Mouse (Mus musculus) liver, postnatal 0 days (tissue): Measurements from ENCODE around the gene Vmn2r73. TPM values are rescaled to one million over a fixed set of nuclear protein-coding genes. Genes with fewer than 3 reads are reported as not detected.
"Not testable (repeated sequence)": the region's sequence is repeated elsewhere in the genome, so short reads cannot be mapped to it uniquely, and the experiment has no call there.

Experiments
- ATAC-seq: fragments of 200-750 bp; cut with Nextera tagmentation; 2 replicates; pipeline ENCODE4 v1.8.0; 2017; ENCODE audit warnings: mild to moderate bottlenecking, moderate library complexity
- DNase-seq: peaks from one replicate; pipeline ENCODE4 v3.0.0-alpha.2; 2016
- H3K27ac ChIP-seq: fragments of 300-500 bp; sonication (generic); 2 replicates; pipeline ENCODE4 v1.5.1; 2014; ENCODE audit warnings: antibody characterized with exemption, moderate library complexity, mild to moderate bottlenecking, low read depth
- H3K27me3 ChIP-seq: fragments of 300-500 bp; sonication (generic); 2 replicates; pipeline ENCODE4 v1.6.1; 2014; ENCODE audit warnings: low read length, control low read depth, mixed read lengths; ENCODE audit not compliant: insufficient read depth
- H3K36me3 ChIP-seq: fragments of 300-500 bp; sonication (generic); replicated peaks from 2 replicates; pipeline ENCODE4 v1.6.1; 2014; ENCODE audit warnings: mild to moderate bottlenecking, control low read depth, low read length, moderate library complexity, mixed read lengths; ENCODE audit not compliant: insufficient read depth
- H3K4me1 ChIP-seq: fragments of 300-500 bp; sonication (generic); 2 replicates; pipeline ENCODE4 v1.6.1; 2014; ENCODE audit warnings: antibody characterized with exemption, mild to moderate bottlenecking, control low read depth; ENCODE audit not compliant: insufficient read depth
- H3K4me2 ChIP-seq: fragments of 300-500 bp; sonication (generic); 2 replicates; pipeline ENCODE4 v1.6.1; 2014; ENCODE audit warnings: low read depth, mild to moderate bottlenecking, low read length, moderate library complexity, mixed read lengths
- H3K4me3 ChIP-seq: fragments of 300-500 bp; sonication (generic); 2 replicates; pipeline ENCODE4 v1.5.1; 2014; ENCODE audit warnings: low read depth, low read length
- H3K9ac ChIP-seq: fragments of 300-500 bp; sonication (generic); replicated peaks from 2 replicates; pipeline ENCODE4 v1.6.1; 2014; ENCODE audit warnings: mild to moderate bottlenecking, moderate library complexity
- H3K9me3 ChIP-seq: fragments of 300-500 bp; sonication (generic); 2 replicates; pipeline ENCODE4 v1.6.1; 2016; ENCODE audit warnings: mild to moderate bottlenecking, control low read depth, low read length, mixed read lengths
- CTCF ChIP-seq: sonication (generic); IDR thresholded peaks from 2 replicates; pipeline ENCODE4 v1.5.1; 2016; ENCODE audit warnings: antibody characterized with exemption, low read depth
- EP300 ChIP-seq: IDR thresholded peaks from 2 replicates; pipeline ENCODE4 v1.6.1; 2016; ENCODE audit warnings: antibody characterized with exemption, low read depth, mild to moderate bottlenecking
- WGBS: fragments of 180-500 bp; shearing (Covaris S2); extraction: QIAGEN DNeasy Blood & Tissue Kit; methylation state at CpG from one replicate; pipeline ENCODE4 v1.1.7; 2014; ENCODE audit not compliant: insufficient replicate concordance; 5-methylcytosine and 5-hydroxymethylcytosine counted together
- polyA plus RNA-seq: library from polyadenylated mRNA; unstranded; fragments of >200 nt; fragmentation: Nextera tagmentation; extraction: Ambion mirVana; gene quantifications from 2 replicates; pipeline ENCODE4 v1.2.1, GENCODE M21; 2015

Vmn2r73 gene
- not detected in 2 replicates for polyA plus RNA-seq

GRCm38 (mm10) chr7:85876166-85876565 is at the start of gene Vmn2r73:
Gene Vmn2r73, minus strand, starts transcription at chr7:85876266.
- Histone ChIP-seq H3K36me3 (no peaks in the 10 kb centered on the region), H3K27me3 (no peaks in the 10 kb centered on the region), H3K4me2 (no peak within 1 kb of the TSS), H3K4me3 (no peak within 1 kb of the TSS), H3K27ac (no peak within 1 kb of the TSS), H3K9ac (no peak within 1 kb of the TSS), H3K4me1 (no peaks in the 10 kb centered on the region), H3K9me3 (no peaks in the 10 kb centered on the region)
- ATAC-seq (no peak), DNase-seq (no peak)
- WGBS: 65% methylated on average over 1 of the region's 1 CpGs
- no peak for TF ChIP-seq EP300
- no peak for TF ChIP-seq CTCF

GRCm38 (mm10) chr7:85840090-85840948 is 35.7 kb downstream of the Vmn2r73 start:
- Histone ChIP-seq H3K4me3 (no peak overlapping the region), H3K9me3 (peaks cover 4% of the 10 kb centered on the region; the same call in 1 of the 2 replicates), H3K27ac (no peak overlapping the region), H3K36me3 (no peaks in the 10 kb centered on the region), H3K27me3 (no peaks in the 10 kb centered on the region), H3K4me1 (no peaks in the 10 kb centered on the region), H3K4me2 (no peak overlapping the region), H3K9ac (no peak overlapping the region)
- no peak for DNase-seq
- ATAC-seq: no peak
- TF ChIP-seq EP300: no peak
- no peak for TF ChIP-seq CTCF
- 13% methylated on average over 2 of the region's 2 CpGs for WGBS

- not testable (repeated sequence) for H3K4me1 ChIP-seq, H3K9me3 ChIP-seq, H3K4me3 ChIP-seq, ATAC-seq, H3K9ac ChIP-seq, H3K36me3 ChIP-seq, H3K4me2 ChIP-seq, H3K27ac ChIP-seq, DNase-seq, H3K27me3 ChIP-seq
- peak; percentile 43 for TF ChIP-seq CTCF
- WGBS: 15% methylated on average over 6 of the region's 6 CpGs
Observed at GRCm38 (mm10) chr7:85818092-85818491, 58.0 kb downstream of the Vmn2r73 start.

Other genes starting within 250 kb of the Vmn2r73 start
- not detected in 2 replicates for gene Vmn2r72, start 121.2 kb downstream of the Vmn2r73 start, polyA plus RNA-seq
- gene Vmn2r74, start 85.4 kb upstream of the Vmn2r73 start, polyA plus RNA-seq: not detected in 2 replicates